Mouse (Mus musculus): ENCODE measurements around the gene Zbed5. TPM values are rescaled to one million over a fixed set of nuclear protein-coding genes. Genes with fewer than 3 reads are reported as not detected.

The Zbed5 gene
- polyA plus RNA-seq (2012; rRNA removed; ENCODE audit: low replicate concordance): 1.5 and 2.5 TPM in 2 replicates

DNA sequence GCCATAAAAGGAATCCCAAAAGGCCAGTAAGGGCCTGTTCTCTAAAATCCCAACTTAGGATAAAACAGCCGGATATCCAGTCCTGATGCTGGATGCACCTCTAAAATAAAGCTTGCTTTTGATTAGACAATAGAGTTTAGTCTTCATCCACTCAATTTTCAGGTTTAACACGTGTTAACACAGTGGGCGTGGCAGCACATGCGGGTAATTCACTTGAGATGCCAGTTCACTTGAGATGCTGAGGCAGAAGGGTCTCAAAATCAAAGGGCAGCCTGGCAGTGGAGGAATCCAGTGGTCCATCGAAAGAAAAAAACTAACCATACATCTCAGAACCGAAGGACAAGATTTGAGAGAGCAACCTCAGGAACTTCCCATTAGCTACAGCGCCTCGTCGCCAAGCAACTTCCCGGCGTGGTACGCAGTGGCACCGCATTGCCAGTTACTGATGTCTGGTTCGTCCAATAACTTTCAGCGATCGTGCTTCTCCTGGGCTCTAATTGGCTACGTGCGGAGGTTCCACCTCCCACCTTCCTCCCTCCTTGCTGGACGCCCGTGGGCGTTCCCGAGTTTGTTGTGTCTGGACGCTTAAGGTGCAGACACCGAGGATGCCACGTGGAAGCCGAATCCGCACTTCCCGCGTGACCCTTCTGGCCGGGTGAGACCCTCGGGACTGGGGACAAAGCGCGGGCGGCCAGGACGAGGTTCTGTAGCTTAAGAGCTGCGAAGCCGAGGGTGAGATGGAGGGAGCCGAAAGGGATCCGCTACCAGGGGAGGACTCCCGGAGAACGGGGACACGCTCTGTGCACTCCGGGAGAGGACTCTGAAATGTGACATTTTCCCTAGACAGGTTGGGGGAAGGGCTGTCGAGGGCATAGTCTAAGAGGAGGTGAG is at the start of gene Zbed5:
TSS of gene Zbed5 (plus strand) at position 526 of the 891 bp plus-strand sequence.

GRCm38 (mm10) chr5:129846752-129847557 is 48.6 kb upstream of the Zbed5 start, which contains the start of gene Sumf2:
Gene Sumf2 (plus strand): TSS chr5:129846986.

GRCm38 (mm10) chr5:129886911-129887636 is 8.4 kb upstream of the Zbed5 start, which contains the start of gene Chchd2:
Gene Chchd2 (minus strand): TSS chr5:129887470.

DNA sequence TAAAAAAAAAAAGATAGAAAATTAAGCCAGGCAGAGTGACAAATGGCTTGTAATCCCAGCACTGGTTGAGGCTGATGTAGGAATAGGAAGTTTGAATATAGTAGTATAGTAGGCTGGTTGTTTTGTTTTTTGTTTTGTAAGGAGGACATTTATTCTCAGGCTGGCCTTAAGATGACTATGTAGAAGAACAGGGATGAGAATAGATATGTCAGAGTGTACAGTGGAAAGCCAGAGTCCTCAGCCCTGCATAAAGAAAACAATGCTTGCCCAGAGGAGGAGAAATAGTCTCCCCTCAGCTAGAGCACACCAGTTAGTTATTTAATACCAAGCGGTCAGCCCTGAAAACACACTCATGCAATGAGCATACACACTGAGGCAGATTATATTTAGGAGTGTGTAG is 2.9 kb downstream of the Zbed5 start, which contains the start of gene Phkg1:
TSS of gene Phkg1 (minus strand) at position 101 of the 400 bp plus-strand sequence.

GRCm38 (mm10) chr5:129908242-129908965 is 12.9 kb downstream of the Zbed5 start, which contains the start of gene Nupr1l:
Gene Nupr1l (plus strand): TSS chr5:129908540.

GRCm38 (mm10) chr5:129941495-129942045 is 46.0 kb downstream of the Zbed5 start, which contains the start of gene Vkorc1l1:
Gene Vkorc1l1 (plus strand): TSS chr5:129941970.

Other genes with a start within 250 kb of the Zbed5 start
- 1.1 and 2.5 TPM in 2 replicates for gene Zfp11, start 225.6 kb upstream of the Zbed5 start, polyA plus RNA-seq (2012; rRNA removed; ENCODE audit: low replicate concordance)
- gene Sept14, start 187.2 kb upstream of the Zbed5 start, polyA plus RNA-seq (2012; rRNA removed; ENCODE audit: low replicate concordance): not detected in 2 replicates
- gene Mrps17, start 180.2 kb upstream of the Zbed5 start, polyA plus RNA-seq (2012; rRNA removed; ENCODE audit: low replicate concordance): 45.9 and 83.8 TPM in 2 replicates
- 38.0 and 95.0 TPM in 2 replicates for gene Nipsnap2, start 170.7 kb upstream of the Zbed5 start, polyA plus RNA-seq (2012; rRNA removed; ENCODE audit: low replicate concordance)
- 26.4 and 48.6 TPM in 2 replicates for gene Psph, start 108.3 kb upstream of the Zbed5 start, polyA plus RNA-seq (2012; rRNA removed; ENCODE audit: low replicate concordance)
- 20.4 and 25.6 TPM in 2 replicates for gene Sumf2, start 48.7 kb upstream of the Zbed5 start, polyA plus RNA-seq (2012; rRNA removed; ENCODE audit: low replicate concordance)
- 1,016 and 2,460 TPM in 2 replicates for gene Chchd2, start 8.3 kb upstream of the Zbed5 start, polyA plus RNA-seq (2012; rRNA removed; ENCODE audit: low replicate concordance)
- gene Phkg1, start 2.8 kb downstream of the Zbed5 start, polyA plus RNA-seq (2012; rRNA removed; ENCODE audit: low replicate concordance): 8.4 and 93.8 TPM in 2 replicates
- 6.3 and 16.3 TPM in 2 replicates for gene Nupr1l, start 12.8 kb downstream of the Zbed5 start, polyA plus RNA-seq (2012; rRNA removed; ENCODE audit: low replicate concordance)
- 16.9 and 40.6 TPM in 2 replicates for gene Vkorc1l1, start 46.2 kb downstream of the Zbed5 start, polyA plus RNA-seq (2012; rRNA removed; ENCODE audit: low replicate concordance)
- 49.1 and 57.7 TPM in 2 replicates for gene Gusb, start 107.3 kb downstream of the Zbed5 start, polyA plus RNA-seq (2012; rRNA removed; ENCODE audit: low replicate concordance)
- gene Asl, start 133.5 kb downstream of the Zbed5 start, polyA plus RNA-seq (2012; rRNA removed; ENCODE audit: low replicate concordance): 22.6 and 31.5 TPM in 2 replicates
- 6.0 and 13.4 TPM in 2 replicates for gene Crcp, start 133.6 kb downstream of the Zbed5 start, polyA plus RNA-seq (2012; rRNA removed; ENCODE audit: low replicate concordance)
- gene Tpst1, start 177.6 kb downstream of the Zbed5 start, polyA plus RNA-seq (2012; rRNA removed; ENCODE audit: low replicate concordance): 19.8 and 27.4 TPM in 2 replicates
- gene Kctd7, start 249.1 kb downstream of the Zbed5 start, polyA plus RNA-seq (2012; rRNA removed; ENCODE audit: low replicate concordance): 6.4 and 12.7 TPM in 2 replicates

Measured in mammary gland, adult 2 months (tissue).